Mouse (Mus musculus): ENCODE results near the gene Gm1043.

DNA sequence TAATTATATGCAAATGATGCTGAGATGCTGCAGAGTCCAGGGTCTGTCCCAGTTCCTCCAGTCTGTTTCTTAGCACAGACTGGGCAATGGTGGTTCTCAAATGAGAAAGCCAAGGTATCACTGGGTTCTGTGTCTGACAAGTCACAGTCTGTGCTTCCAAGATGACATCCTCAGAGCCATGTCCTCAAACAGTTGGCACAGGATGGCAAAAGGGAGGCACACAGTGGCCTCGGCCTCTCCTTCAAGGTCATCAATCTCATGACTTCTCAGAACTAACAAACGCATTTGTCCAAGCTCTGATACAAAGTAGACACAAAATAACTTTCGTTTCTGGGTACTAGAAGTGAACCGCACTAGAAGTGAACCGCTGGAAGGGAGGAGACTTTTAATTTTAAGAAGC is 9.8 kb downstream of the Gm1043 start:
- TF ChIP-seq GATA1 (IDR thresholded peaks at IDR 0.05; ENCODE audit: low read length): no peak
- no peak for TF ChIP-seq TAL1 (IDR thresholded peaks at IDR 0.05; ENCODE audit: low read length)
